Mouse (Mus musculus): ENCODE results near the gene Fbxl20. TPM values are rescaled to one million over a fixed set of nuclear protein-coding genes. Genes with fewer than 3 reads are reported as not detected.
A peak's percentile ranks its signal among the peaks of the same experiment; 100 is the strongest.

Gene Fbxl20
- polyA plus RNA-seq, 1 experiment from 2014 or later: 14.9 TPM

DNA sequence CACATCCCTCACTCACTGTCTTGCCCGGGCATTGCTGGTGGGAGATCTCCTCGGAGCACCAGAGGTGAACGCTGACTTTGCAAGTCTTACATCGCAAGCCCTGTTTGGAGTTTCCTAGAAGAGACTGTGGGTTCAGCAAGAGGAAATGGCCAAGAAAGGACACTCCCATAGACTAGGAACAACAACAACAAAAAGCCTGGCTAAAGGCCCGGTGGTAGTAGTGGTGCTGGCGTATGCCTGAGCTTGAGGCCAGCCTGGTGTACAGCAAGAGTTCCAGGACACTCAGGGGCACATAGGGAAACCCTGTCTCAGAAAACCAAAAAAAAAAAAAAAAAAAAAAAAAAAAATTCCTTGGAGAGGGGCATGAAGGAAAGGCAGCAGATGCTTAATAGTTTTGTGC, 107.5 kb downstream of the Fbxl20 start:
- no peak overlapping the region for H3K4me3 ChIP-seq (replicated peaks)
- H3K9me3 ChIP-seq: no peaks in the 10 kb centered on the region
- no peak overlapping the region for H3K4me2 ChIP-seq (replicated peaks)
- no peaks in the 10 kb centered on the region for H3K4me1 ChIP-seq (replicated peaks)
- H3K9ac ChIP-seq: no peak overlapping the region
- H3K27me3 ChIP-seq (replicated peaks): 0 out of 2 replicates have a peak, but pooled peaks cover under 1% of the 10 kb centered on the region
- no peak overlapping the region for H3K27ac ChIP-seq
- no peak for ATAC-seq
- H3K36me3 ChIP-seq: no peaks in the 10 kb centered on the region
- 75% methylated on average over 6 of the region's 6 CpGs for WGBS

GRCm38 (mm10) chr11:98040975-98041374, 109.2 kb downstream of the Fbxl20 start:
- no peak overlapping the region for H3K27ac ChIP-seq
- H3K9me3 ChIP-seq: no peaks in the 10 kb centered on the region
- 71% methylated on average over 8 of the region's 8 CpGs for WGBS
- no peak for ATAC-seq
- H3K36me3 ChIP-seq: no peaks in the 10 kb centered on the region
- no peak overlapping the region for H3K4me3 ChIP-seq (replicated peaks)
- H3K27me3 ChIP-seq (replicated peaks): peaks cover 11% of the 10 kb centered on the region
- H3K4me2 ChIP-seq (replicated peaks): no peak overlapping the region
- H3K9ac ChIP-seq: no peak overlapping the region
- peaks cover 5% of the 10 kb centered on the region for H3K4me1 ChIP-seq (replicated peaks)

GRCm38 (mm10) chr11:98037871-98038270, 112.3 kb downstream of the Fbxl20 start:
- H3K27me3 ChIP-seq (replicated peaks): peaks cover 18% of the 10 kb centered on the region
- H3K4me2 ChIP-seq (replicated peaks): no peak overlapping the region
- no peak overlapping the region for H3K9ac ChIP-seq
- WGBS: 63% methylated on average over 14 of the region's 14 CpGs
- H3K4me1 ChIP-seq (replicated peaks): peaks cover 18% of the 10 kb centered on the region
- no peaks in the 10 kb centered on the region for H3K9me3 ChIP-seq
- no peak for ATAC-seq
- H3K36me3 ChIP-seq: no peaks in the 10 kb centered on the region
- H3K27ac ChIP-seq: no peak overlapping the region
- H3K4me3 ChIP-seq (replicated peaks): no peak overlapping the region

DNA sequence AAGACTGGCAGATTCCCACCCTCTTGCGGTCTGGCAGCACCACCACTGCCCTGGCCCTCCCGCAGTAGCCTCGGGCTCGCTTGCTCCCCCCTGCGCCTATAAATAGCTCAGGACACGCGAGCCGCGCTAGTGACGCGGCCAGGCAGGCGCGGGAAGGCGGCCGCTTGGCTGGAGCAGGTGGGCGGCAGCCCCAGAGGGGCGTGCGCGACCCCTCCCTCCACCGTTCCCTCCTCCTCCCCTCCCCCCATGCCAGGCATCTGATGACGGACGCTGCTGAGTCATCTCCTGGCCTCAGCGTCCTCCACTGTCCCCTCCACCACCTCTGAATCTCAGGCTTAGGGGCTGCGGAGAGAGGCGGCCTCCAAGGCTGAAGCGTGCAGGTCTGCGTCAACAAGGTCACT, 114.2 kb downstream of the Fbxl20 start:
- peaks cover 18% of the 10 kb centered on the region for H3K27me3 ChIP-seq (replicated peaks)
- H3K4me2 ChIP-seq (replicated peaks): peak overlapping the region; percentile 77
- no peak overlapping the region for H3K27ac ChIP-seq
- ATAC-seq: peak; percentile 39
- WGBS: under 1% methylated on average over 27 of the region's 27 CpGs
- no peaks in the 10 kb centered on the region for H3K9me3 ChIP-seq
- H3K4me3 ChIP-seq (replicated peaks): peak overlapping the region; percentile 32
- H3K9ac ChIP-seq: peak overlapping the region; percentile 21; the same call in 1 of the 2 replicates
- no peaks in the 10 kb centered on the region for H3K36me3 ChIP-seq
- H3K4me1 ChIP-seq (replicated peaks): peaks cover 18% of the 10 kb centered on the region

- Histone ChIP-seq H3K4me1 (replicated peaks) (peaks cover 18% of the 10 kb centered on the region), H3K27me3 (replicated peaks) (peaks cover 18% of the 10 kb centered on the region), H3K9ac (no peak overlapping the region), H3K36me3 (0 out of 2 replicates have a peak, but pooled peaks cover 2% of the 10 kb centered on the region), H3K9me3 (no peaks in the 10 kb centered on the region), H3K4me3 (replicated peaks) (no peak overlapping the region), H3K27ac (no peak overlapping the region), H3K4me2 (replicated peaks) (no peak overlapping the region)
- WGBS: 39% methylated on average over 4 of the region's 4 CpGs
- no peak for ATAC-seq
Measured at GRCm38 (mm10) chr11:98034840-98035239, 115.4 kb downstream of the Fbxl20 start.

DNA sequence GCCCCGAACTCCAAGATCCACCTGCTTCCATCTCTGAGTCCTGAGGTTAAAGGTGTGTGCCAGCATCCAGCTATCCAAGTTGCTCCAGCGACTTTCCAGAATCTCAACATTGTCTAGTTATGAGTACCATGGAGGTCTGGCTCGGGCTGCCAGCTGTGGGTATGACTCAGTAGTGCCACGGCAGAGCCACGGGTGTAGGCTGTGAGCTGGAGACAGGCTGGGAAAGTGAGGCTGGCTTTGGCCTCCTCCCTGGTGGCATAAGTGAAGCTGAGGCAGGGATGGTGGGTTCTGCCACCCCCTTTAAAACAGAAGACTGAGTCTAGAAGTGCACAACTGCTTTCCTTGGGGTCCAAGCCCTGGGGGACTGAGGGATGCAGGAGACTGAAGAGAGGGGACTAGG, 116.1 kb downstream of the Fbxl20 start:
- no peaks in the 10 kb centered on the region for H3K9me3 ChIP-seq
- no peak overlapping the region for H3K4me2 ChIP-seq (replicated peaks)

More for the DNA sequence above, 116.1 kb downstream of the Fbxl20 start:
- WGBS: 79% methylated on average over 5 of the region's 5 CpGs
- H3K27me3 ChIP-seq (replicated peaks): peaks cover 18% of the 10 kb centered on the region
- no peak overlapping the region for H3K27ac ChIP-seq
- no peak for ATAC-seq
- H3K9ac ChIP-seq: no peak overlapping the region
- peaks cover 18% of the 10 kb centered on the region for H3K4me1 ChIP-seq (replicated peaks)
- H3K4me3 ChIP-seq (replicated peaks): no peak overlapping the region
- peaks cover 10% of the 10 kb centered on the region for H3K36me3 ChIP-seq

Other genes starting within 250 kb of the Fbxl20 start
- gene Plxdc1, start 164.0 kb downstream of the Fbxl20 start, polyA plus RNA-seq (2015; fragmentation: Nextera tagmentation; extraction: Ambion mirVana): 0.47 and 0.49 TPM in 2 replicates
- gene Arl5c, start 154.2 kb downstream of the Fbxl20 start, polyA plus RNA-seq (2015; fragmentation: Nextera tagmentation; extraction: Ambion mirVana): 7.6 and 11.8 TPM in 2 replicates
- 6.5 and 7.5 TPM in 2 replicates for gene Cacnb1, start 127.4 kb downstream of the Fbxl20 start, polyA plus RNA-seq (2015; fragmentation: Nextera tagmentation; extraction: Ambion mirVana)
- gene Rpl19, start 123.7 kb downstream of the Fbxl20 start, polyA plus RNA-seq (2015; fragmentation: Nextera tagmentation; extraction: Ambion mirVana): 1,063 and 1,131 TPM in 2 replicates
- gene Stac2, start 96.9 kb downstream of the Fbxl20 start, polyA plus RNA-seq (2015; fragmentation: Nextera tagmentation; extraction: Ambion mirVana): 0.16 and 0.29 TPM in 2 replicates
- gene Med1, start 42.9 kb upstream of the Fbxl20 start, polyA plus RNA-seq (2015; fragmentation: Nextera tagmentation; extraction: Ambion mirVana): 53.6 and 63.0 TPM in 2 replicates
- 8.5 and 9.4 TPM in 2 replicates for gene Cdk12, start 52.7 kb upstream of the Fbxl20 start, polyA plus RNA-seq (2015; fragmentation: Nextera tagmentation; extraction: Ambion mirVana)
- 0.09 TPM in 2 replicates for gene Neurod2, start 179.2 kb upstream of the Fbxl20 start, polyA plus RNA-seq (2015; fragmentation: Nextera tagmentation; extraction: Ambion mirVana)
- 52.2 and 68.9 TPM in 2 replicates for gene Ppp1r1b, start 198.0 kb upstream of the Fbxl20 start, polyA plus RNA-seq (2015; fragmentation: Nextera tagmentation; extraction: Ambion mirVana)
- gene Stard3, start 208.0 kb upstream of the Fbxl20 start, polyA plus RNA-seq (2015; fragmentation: Nextera tagmentation; extraction: Ambion mirVana): 39.4 and 39.7 TPM in 2 replicates
- 0.25 TPM in 1 of 2 replicates, not detected in the other for gene Tcap, start 233.4 kb upstream of the Fbxl20 start, polyA plus RNA-seq (2015; fragmentation: Nextera tagmentation; extraction: Ambion mirVana)
- gene Pnmt, start 236.0 kb upstream of the Fbxl20 start, polyA plus RNA-seq (2015; fragmentation: Nextera tagmentation; extraction: Ambion mirVana): 0.19 TPM in 1 of 2 replicates, not detected in the other